Mouse (Mus musculus): Measurements from ENCODE around the gene Hist1h4k.
A peak's percentile ranks its signal among the peaks of the same experiment; 100 is the strongest.

DNA sequence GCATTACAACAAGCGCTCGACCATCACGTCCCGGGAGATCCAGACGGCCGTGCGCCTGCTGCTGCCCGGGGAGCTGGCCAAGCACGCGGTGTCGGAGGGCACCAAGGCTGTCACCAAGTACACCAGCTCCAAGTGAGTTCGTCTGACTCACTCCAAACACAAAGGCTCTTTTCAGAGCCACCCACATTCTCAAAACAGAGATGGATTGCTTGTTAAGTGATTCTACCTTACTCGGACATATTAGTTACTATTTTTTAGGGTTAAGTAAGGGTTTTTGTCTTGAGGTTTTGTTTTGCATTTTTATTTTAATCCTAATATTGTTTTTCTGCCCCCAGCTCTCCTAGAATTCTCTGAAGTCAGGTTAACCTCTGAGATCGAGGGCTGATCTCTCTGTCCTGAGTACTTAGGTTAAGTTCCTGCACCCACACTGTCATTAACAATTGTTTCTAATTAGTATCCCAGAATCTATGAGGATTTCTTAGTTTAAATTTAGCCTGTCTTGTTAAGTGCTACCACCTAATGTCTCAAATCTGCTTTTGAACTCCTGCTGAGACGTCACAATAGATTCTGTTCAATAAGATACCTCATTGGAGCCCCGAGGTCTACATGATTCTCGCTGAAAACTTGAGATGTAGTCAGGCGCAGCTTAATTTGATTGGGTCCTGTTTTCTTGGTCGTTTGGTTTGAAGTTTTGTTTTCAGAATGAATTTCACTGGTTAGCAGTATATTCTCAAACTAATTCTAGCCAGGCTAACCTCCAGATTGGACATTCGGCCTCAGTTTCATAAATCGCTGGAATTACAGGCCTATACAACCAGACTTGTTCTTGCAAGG, 37.7 kb upstream of the Hist1h4k start:
- TF ChIP-seq ZNF384 (IDR thresholded peaks at IDR 0.05; ENCODE audit: low read depth, low read length) (no peak), CHD2 (IDR thresholded peaks at IDR 0.05; ENCODE audit: low read depth, low read length) (peak; percentile 60), MAFK (IDR thresholded peaks at IDR 0.05; ENCODE audit: insufficient read depth, low read depth, low read length) (no peak), ZC3H11A (IDR thresholded peaks at IDR 0.05; ENCODE audit: borderline replicate concordance, low read depth, low read length) (no peak)
